Mouse (Mus musculus) liver, embryonic 14.5 days (tissue): Measurements from ENCODE around the gene Dnajc16.

Experiments used
- CTCF ChIP-seq: IDR thresholded peaks from 2 replicates; pipeline ENCODE4 v1.5.1; 2016; ENCODE audit warnings: antibody characterized with exemption, low read depth, control low read depth
- EP300 ChIP-seq: IDR thresholded peaks from 2 replicates; pipeline ENCODE4 v1.6.1; 2016; ENCODE audit warnings: antibody characterized with exemption, low read depth

DNA sequence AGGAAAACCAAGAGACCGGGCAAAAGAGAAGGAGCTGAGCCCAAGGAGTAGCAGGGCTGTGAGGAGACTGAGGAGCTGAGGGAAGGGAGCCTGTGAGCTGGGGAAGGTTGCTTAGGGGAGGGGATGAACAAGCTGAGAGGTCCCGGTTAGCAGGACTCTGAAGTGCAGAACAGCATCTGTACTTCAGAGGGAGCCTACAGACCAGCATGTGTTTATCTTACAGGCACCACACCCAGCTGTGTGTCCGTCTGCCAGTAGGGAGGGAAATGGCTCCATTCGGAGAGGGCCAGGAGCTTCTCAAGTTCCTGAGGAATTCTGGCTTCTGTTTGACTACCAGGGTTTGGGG, 38.7 kb downstream of the Dnajc16 start:
- TF ChIP-seq CTCF = peak; percentile 64
- TF ChIP-seq EP300 = peak; percentile 69
